Mouse (Mus musculus) hindbrain, embryonic 14.5 days (tissue): ENCODE measurements around the gene Kel. TPM values are rescaled to one million over a fixed set of nuclear protein-coding genes. Genes with fewer than 3 reads are reported as not detected.

Source experiments
- ATAC-seq: fragments of 200-750 bp; cut with Nextera tagmentation; 2 replicates; pipeline ENCODE4 v1.8.0; 2017; ENCODE audit warnings: moderate number of reproducible peaks, mild to moderate bottlenecking, moderate TSS enrichment, moderate library complexity; ENCODE audit not compliant: low FRiP score
- DNase-seq: peaks from one replicate; pipeline ENCODE4 v3.0.0-alpha.2; 2015; ENCODE audit warnings: low spot score
- H3K27ac ChIP-seq: fragments of 300-500 bp; sonication (generic); 2 replicates; pipeline ENCODE4 v1.5.1; 2014; ENCODE audit warnings: mild to moderate bottlenecking, moderate library complexity
- H3K27me3 ChIP-seq: fragments of 300-500 bp; sonication (generic); 2 replicates; pipeline ENCODE4 v1.6.1; 2014; ENCODE audit warnings: mild to moderate bottlenecking, low read length, mixed read lengths; ENCODE audit not compliant: control insufficient read depth, insufficient read depth
- H3K36me3 ChIP-seq: fragments of 300-500 bp; sonication (generic); replicated peaks from 2 replicates; pipeline ENCODE4 v1.6.1; 2014; ENCODE audit not compliant: control insufficient read depth, insufficient read depth
- H3K4me1 ChIP-seq: fragments of 300-500 bp; sonication (generic); replicated peaks from 2 replicates; pipeline ENCODE4 v1.6.1; 2014; ENCODE audit warnings: antibody characterized with exemption, low read length, mixed read lengths; ENCODE audit not compliant: control insufficient read depth, insufficient read depth
- H3K4me2 ChIP-seq: fragments of 300-500 bp; sonication (generic); replicated peaks from 2 replicates; pipeline ENCODE4 v1.6.1; 2014; ENCODE audit warnings: mild to moderate bottlenecking, moderate library complexity
- H3K4me3 ChIP-seq: fragments of 300-500 bp; sonication (generic); replicated peaks from 2 replicates; pipeline ENCODE4 v1.5.1; 2014; ENCODE audit warnings: mild to moderate bottlenecking, low read length
- H3K9ac ChIP-seq: fragments of 300-500 bp; sonication (generic); 2 replicates; pipeline ENCODE4 v1.6.1; 2014
- H3K9me3 ChIP-seq: fragments of 300-500 bp; sonication (generic); 2 replicates; pipeline ENCODE4 v1.6.1; 2016; ENCODE audit warnings: low read length; ENCODE audit not compliant: control insufficient read depth
- WGBS: fragments of 180-500 bp; shearing (Covaris S2); extraction: QIAGEN DNeasy Blood & Tissue Kit; methylation state at CpG from one replicate; pipeline ENCODE4 v1.1.7; 2014; 5-methylcytosine and 5-hydroxymethylcytosine counted together
- polyA plus RNA-seq: library from polyadenylated mRNA; unstranded; fragments of >200 nt; fragmentation: Nextera tagmentation; extraction: Ambion mirVana; gene quantifications from 2 replicates; pipeline ENCODE4 v1.2.1, GENCODE M21; 2014

The Kel gene
- polyA plus RNA-seq, 1 experiment from 2014 or later: 0.39 TPM

DNA sequence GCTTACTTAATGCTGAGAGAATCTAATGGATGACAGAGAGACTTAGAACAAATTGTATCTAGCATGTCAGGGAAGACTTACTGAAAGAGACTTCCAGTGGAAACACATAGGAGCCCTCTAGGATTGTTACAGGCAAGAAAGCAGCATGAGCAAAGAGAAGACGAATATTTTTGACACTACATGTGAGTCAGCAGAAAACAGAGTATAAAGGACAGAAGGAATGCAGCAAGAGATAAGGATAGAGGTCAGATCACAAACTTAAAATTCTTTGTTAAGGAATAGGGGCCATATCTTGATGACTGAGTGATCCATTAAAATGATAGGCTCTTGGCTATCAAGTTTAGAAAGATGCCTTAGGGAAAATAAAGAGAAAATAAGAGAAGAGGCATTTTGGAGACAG is 2.9 kb downstream of the Kel start:
- Histone ChIP-seq H3K9ac (no peak overlapping the region), H3K9me3 (no peaks in the 10 kb centered on the region), H3K4me1 (no peaks in the 10 kb centered on the region), H3K27ac (no peak overlapping the region), H3K36me3 (no peaks in the 10 kb centered on the region), H3K4me3 (no peak overlapping the region), H3K4me2 (no peak overlapping the region), H3K27me3 (no peaks in the 10 kb centered on the region)
- WGBS: 87% methylated on average over 1 of the region's 1 CpGs
- DNase-seq (no peak), ATAC-seq (no peak)

DNA sequence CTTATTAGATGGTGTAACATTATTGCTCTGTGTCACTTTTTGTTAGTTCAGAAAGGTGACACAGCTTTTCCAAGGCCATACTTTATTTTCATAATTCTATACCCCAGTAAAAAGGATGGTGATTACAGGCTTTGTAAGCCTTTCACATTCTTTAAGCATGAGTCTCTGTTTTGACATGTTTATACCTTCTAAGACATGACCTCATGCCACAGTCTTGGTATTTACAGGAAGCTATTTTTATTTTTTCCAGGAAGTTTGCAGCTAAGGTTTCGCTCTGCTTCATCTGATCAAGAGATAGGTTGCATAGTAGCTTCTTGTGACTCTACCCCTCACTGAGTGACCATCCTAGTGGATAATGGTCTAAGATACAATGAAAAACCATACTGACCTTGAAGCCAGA is 9.7 kb downstream of the Kel start:
- WGBS: 88% methylated on average over 1 of the region's 1 CpGs

DNA sequence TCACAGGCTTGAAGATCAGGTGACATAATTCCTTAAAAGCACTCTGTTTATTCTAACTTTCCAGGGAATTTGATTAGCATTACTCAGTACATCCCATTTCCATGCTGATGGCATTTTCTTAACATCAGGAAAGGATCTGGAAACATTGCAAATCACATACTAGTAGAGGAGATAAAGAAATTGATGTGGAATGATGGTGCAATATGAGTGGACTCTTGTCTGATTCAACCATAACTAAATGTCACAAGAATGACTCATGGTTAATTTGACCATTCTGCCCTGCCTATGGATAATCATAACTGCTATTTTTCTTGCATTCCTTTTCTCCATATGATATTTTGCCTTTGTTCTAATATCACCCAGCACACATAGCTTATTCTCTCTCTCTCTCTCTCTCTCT is 11.9 kb downstream of the Kel start:
- ATAC-seq: no peak

More for the DNA sequence above, 9.7 kb downstream of the Kel start:
- Histone ChIP-seq H3K4me1 (no peaks in the 10 kb centered on the region), H3K27ac (no peak overlapping the region), H3K4me2 (no peak overlapping the region), H3K4me3 (no peak overlapping the region), H3K27me3 (no peaks in the 10 kb centered on the region), H3K36me3 (no peaks in the 10 kb centered on the region), H3K9ac (no peak overlapping the region), H3K9me3 (no peaks in the 10 kb centered on the region)
- DNase-seq (no peak), ATAC-seq (no peak)

DNA sequence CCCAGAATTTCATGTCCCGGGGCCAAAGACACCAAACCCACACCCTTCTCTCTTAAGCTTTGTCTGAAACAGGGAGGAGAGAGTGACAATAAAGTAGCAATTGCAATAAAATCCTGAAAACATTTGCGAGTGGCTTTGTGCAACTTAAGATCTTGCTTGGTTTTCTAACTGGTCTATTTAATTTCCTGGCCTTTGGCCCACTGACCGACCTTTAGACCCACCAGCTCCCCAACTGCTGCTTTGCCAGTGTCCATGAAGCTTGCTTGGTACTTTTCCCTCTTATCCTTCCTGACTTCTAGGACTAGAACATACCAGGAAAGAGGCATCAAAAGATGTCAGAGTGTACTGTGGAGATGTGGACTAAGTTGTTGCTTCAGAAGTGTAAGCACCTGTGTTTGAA is 18.5 kb downstream of the Kel start:
- Histone ChIP-seq H3K4me1 (no peaks in the 10 kb centered on the region), H3K27me3 (no peaks in the 10 kb centered on the region), H3K36me3 (no peaks in the 10 kb centered on the region), H3K9me3 (no peaks in the 10 kb centered on the region), H3K9ac (no peak overlapping the region), H3K4me2 (no peak overlapping the region), H3K4me3 (no peak overlapping the region), H3K27ac (no peak overlapping the region)
- DNase-seq (no peak), ATAC-seq (no peak)
- 88% methylated on average over 3 of the region's 3 CpGs for WGBS

More for the DNA sequence above, 11.9 kb downstream of the Kel start:
- no peaks in the 10 kb centered on the region for H3K27me3 ChIP-seq
- DNase-seq: no peak
- H3K9me3 ChIP-seq: no peaks in the 10 kb centered on the region
- H3K36me3 ChIP-seq: no peaks in the 10 kb centered on the region
- H3K4me3 ChIP-seq: no peak overlapping the region
- H3K4me2 ChIP-seq: no peak overlapping the region
- no peak overlapping the region for H3K27ac ChIP-seq
- H3K9ac ChIP-seq: no peak overlapping the region
- no peaks in the 10 kb centered on the region for H3K4me1 ChIP-seq

DNA sequence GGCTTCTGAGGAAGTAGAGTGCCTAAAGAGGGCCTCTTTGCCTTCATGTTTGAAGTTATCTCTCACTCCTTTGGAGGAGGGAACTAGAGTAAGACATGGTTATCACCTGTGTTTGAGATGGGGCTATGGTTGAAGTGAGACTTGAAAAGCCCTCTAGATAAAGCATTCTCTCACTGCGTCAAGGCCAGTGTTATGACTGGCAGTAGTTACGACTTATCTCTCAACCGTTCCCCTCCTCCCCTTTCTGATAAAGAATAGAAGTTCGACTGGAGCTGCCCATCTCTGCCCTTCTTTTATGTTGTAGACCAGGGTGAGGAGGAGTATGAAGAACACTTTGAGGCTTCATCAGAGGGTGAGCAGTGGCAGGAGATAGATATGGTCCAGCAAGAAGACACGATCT is 19.2 kb downstream of the Kel start:
- no peak for ATAC-seq
- 94% methylated on average over 5 of the region's 5 CpGs for WGBS
- no peaks in the 10 kb centered on the region for H3K36me3 ChIP-seq
- H3K4me2 ChIP-seq: no peak overlapping the region
- no peak overlapping the region for H3K27ac ChIP-seq
- no peaks in the 10 kb centered on the region for H3K4me1 ChIP-seq
- H3K4me3 ChIP-seq: no peak overlapping the region
- DNase-seq: no peak
- H3K9ac ChIP-seq: no peak overlapping the region
- H3K9me3 ChIP-seq: no peaks in the 10 kb centered on the region
- H3K27me3 ChIP-seq: no peaks in the 10 kb centered on the region

DNA sequence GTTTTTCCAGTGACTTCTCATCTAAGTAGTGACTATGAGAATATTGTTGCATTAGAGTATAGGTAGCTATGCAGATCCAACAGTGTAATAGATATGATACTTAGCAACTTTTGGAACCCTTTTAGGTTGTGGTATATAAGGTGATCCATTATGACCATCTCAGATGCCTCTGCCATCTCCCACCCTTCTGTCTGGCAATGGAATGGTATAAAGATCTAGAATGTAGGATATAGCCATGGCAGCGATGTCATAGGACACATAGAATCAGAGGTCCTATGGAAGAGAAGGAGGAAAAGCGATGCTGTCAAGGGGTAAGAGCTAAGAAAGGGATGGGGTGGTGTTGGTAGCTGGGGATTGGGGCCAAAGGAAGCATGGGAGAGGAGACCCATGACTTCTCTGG is 20.0 kb downstream of the Kel start, which contains the start of gene Llcfc1:
Gene Llcfc1 (plus strand): TSS at position 301 of the 400 bp plus-strand sequence.
- Histone ChIP-seq H3K36me3 (no peaks in the 10 kb centered on the region), H3K9me3 (no peaks in the 10 kb centered on the region), H3K27me3 (no peaks in the 10 kb centered on the region), H3K27ac (no peak within 1 kb of the TSS), H3K9ac (no peak within 1 kb of the TSS), H3K4me3 (no peak within 1 kb of the TSS), H3K4me2 (no peak within 1 kb of the TSS), H3K4me1 (no peaks in the 10 kb centered on the region)
- no peak for DNase-seq
- 87% methylated on average over 2 of the region's 2 CpGs for WGBS
- no peak for ATAC-seq

DNA sequence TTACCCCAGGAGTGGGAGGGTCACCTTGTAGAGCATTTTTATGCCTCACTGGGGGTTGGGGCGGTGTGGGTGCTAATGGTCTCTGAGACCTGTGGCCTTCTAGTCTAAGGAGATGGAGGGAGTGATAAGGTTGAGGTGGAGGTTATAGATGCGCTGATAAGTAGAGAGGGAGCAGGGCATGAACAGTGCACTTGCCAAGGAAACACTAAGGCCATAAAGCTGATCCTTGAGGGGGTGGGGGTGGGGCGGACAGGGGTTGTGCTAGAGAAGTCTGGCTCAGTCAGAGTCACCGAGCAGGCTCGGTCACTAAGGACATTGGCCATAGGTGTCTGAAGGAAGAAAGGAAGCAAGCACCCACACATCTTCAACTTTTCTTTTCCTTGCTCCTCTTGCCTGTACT is 22.5 kb downstream of the Kel start:
- WGBS: 88% methylated on average over 5 of the region's 5 CpGs
- Histone ChIP-seq H3K9ac (no peak overlapping the region), H3K4me1 (no peaks in the 10 kb centered on the region), H3K4me3 (no peak overlapping the region), H3K4me2 (no peak overlapping the region), H3K9me3 (no peaks in the 10 kb centered on the region), H3K27me3 (no peaks in the 10 kb centered on the region), H3K36me3 (no peaks in the 10 kb centered on the region), H3K27ac (no peak overlapping the region)
- DNase-seq (no peak), ATAC-seq (no peak)

DNA sequence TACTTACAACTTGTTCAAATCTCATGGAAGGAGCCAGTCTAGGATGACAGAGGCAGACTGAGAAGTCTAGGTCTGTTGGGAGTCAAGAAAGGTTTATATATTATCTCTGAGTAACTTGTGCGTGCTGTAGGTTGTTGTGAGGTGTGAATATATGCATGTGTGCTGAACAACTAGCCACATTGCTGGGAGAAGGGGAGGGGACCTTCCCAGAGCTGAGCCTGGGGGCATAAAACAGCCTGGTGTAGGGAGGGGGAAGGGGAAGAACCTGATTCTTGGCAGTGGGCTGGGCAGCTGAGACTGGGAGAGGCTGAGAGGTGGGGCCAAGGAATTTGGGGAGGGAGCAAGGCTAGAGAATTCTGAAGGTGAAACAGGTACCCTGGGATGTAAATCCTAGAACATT is 23.5 kb downstream of the Kel start, which contains the start of gene Trpv5:
Gene Trpv5 (minus strand): TSS at position 101 of the 400 bp plus-strand sequence.
- 77% methylated on average over 1 of the region's 1 CpGs for WGBS
- no peaks in the 10 kb centered on the region for H3K27me3 ChIP-seq
- no peaks in the 10 kb centered on the region for H3K9me3 ChIP-seq
- no peaks in the 10 kb centered on the region for H3K36me3 ChIP-seq
- H3K9ac ChIP-seq: no peak within 1 kb of the TSS
- H3K4me3 ChIP-seq: no peak within 1 kb of the TSS
- H3K27ac ChIP-seq: no peak within 1 kb of the TSS
- no peaks in the 10 kb centered on the region for H3K4me1 ChIP-seq
- DNase-seq (no peak), ATAC-seq (no peak)
- no peak within 1 kb of the TSS for H3K4me2 ChIP-seq

DNA sequence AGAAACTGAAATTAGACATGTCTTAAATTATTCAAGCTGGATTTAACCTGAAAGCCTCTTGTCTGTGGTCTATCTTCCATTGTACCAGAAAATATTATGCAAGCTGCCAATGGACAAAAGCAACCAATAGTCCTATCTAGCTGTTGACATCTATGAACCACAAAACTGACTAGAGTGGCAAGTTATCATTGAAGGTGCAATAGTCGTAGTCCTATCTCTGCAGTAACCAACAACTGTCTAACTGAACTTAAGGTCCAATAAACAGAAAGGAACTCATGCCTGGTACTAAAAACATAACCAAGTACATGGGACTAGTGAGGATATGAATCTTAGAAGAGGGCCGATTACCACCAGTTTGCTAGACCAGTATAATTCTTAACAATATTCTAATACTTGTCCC is 27.6 kb downstream of the Kel start:
- no peak for ATAC-seq
- Histone ChIP-seq H3K4me2 (no peak overlapping the region), H3K4me1 (no peaks in the 10 kb centered on the region), H3K27me3 (no peaks in the 10 kb centered on the region), H3K9me3 (no peaks in the 10 kb centered on the region), H3K9ac (no peak overlapping the region), H3K4me3 (no peak overlapping the region), H3K27ac (no peak overlapping the region), H3K36me3 (no peaks in the 10 kb centered on the region)
- DNase-seq: no peak
- WGBS: 96% methylated on average over 2 of the region's 2 CpGs

DNA sequence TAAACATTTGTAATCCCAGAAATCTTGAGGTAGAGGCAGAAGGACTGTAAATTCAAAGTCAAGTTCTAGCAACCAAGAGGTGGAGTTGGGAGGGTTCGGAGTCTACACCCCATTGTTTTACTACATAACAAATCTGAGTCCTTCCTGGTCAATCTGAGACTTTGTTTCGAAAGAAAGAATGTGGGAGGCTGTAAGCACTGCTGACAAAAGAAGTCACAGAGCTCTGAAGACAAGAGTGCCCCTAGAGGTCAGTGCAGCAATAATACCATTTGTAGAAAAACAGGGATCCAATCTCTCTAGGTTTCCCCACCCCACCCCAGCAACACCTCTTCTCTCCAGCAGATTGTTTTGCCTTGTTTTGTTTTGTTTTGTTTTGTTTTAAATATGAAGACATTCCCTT is 41.8 kb downstream of the Kel start:
- H3K9me3 ChIP-seq: no peaks in the 10 kb centered on the region
- H3K27ac ChIP-seq: no peak overlapping the region
- no peaks in the 10 kb centered on the region for H3K4me1 ChIP-seq
- ATAC-seq: no peak
- H3K4me2 ChIP-seq: no peak overlapping the region
- no peak overlapping the region for H3K9ac ChIP-seq
- no peak overlapping the region for H3K4me3 ChIP-seq
- H3K27me3 ChIP-seq: no peaks in the 10 kb centered on the region
- no peaks in the 10 kb centered on the region for H3K36me3 ChIP-seq
- 27% methylated on average over 2 of the region's 2 CpGs for WGBS
- no peak for DNase-seq
